Mouse (Mus musculus) ES-E14 (cell line): Measurements from ENCODE around the gene Hist1h2br.

Experiments used
- CHD2 ChIP-seq: IDR thresholded peaks from 2 replicates; pipeline ENCODE4 v1.6.1; 2014; ENCODE audit warnings: mild to moderate bottlenecking, low read depth, low read length, inconsistent platforms
- HCFC1 ChIP-seq: IDR thresholded peaks from 2 replicates; pipeline ENCODE4 v1.6.1; 2012; ENCODE audit warnings: low read length, inconsistent platforms, borderline replicate concordance; ENCODE audit not compliant: insufficient read depth
- MAFK ChIP-seq: IDR thresholded peaks from 2 replicates; pipeline ENCODE4 v1.6.1; 2014; ENCODE audit warnings: mild to moderate bottlenecking, low read depth, low read length, inconsistent platforms; ENCODE audit not compliant: insufficient read depth
- ZC3H11A ChIP-seq: IDR thresholded peaks from 2 replicates; pipeline ENCODE4 v1.6.1; 2012; ENCODE audit warnings: low read depth, mild to moderate bottlenecking, inconsistent platforms, low read length, borderline replicate concordance
- ZNF384 ChIP-seq: IDR thresholded peaks from 2 replicates; pipeline ENCODE4 v1.6.1; 2012; ENCODE audit warnings: low read depth, low read length, inconsistent platforms

DNA sequence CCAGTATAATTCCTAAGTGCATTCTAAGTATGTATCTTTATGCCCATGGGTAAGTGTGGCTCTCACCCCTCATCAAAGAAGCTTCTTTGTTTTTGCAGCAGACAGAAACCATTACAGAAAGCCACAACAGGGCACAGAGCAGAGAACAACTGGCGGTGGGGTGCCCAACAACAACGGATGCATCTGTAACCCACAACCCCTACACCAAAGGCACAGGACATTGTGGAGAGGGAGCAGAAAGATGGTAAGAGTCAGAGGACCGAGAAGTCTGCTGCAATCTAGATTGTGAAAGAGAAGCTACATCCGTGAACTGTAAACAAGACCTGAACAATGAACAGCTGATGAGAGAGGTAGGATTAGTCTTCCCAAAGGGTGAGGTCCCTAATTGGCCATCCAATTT lies 51.0 kb downstream of the Hist1h2br start:
- TF ChIP-seq ZC3H11A = no peak
- no peak for TF ChIP-seq CHD2
- TF ChIP-seq MAFK = no peak
- TF ChIP-seq HCFC1 = no peak
- TF ChIP-seq ZNF384 = no peak
